Mouse (Mus musculus) thymus, adult 2 months (tissue): ENCODE data around the gene Aco1.

ENCODE experiments used
- CTCF ChIP-seq: fragments of 200-500 bp; IDR thresholded peaks from 2 replicates; pipeline ENCODE4 v1.5.1; 2012; ENCODE audit warnings: mild to moderate bottlenecking, control low read depth, low read length, moderate library complexity, borderline replicate concordance; ENCODE audit not compliant: control insufficient read depth, poor library complexity, insufficient read depth; ENCODE audit errors: extremely low read depth
- POLR2A ChIP-seq: fragments of 200-500 bp; IDR thresholded peaks from 2 replicates; pipeline ENCODE4 v1.6.1; 2012; ENCODE audit warnings: mild to moderate bottlenecking, low read length, control low read depth, moderate library complexity; ENCODE audit not compliant: control insufficient read depth, poor library complexity, insufficient read depth; ENCODE audit errors: extremely low read depth

- TF ChIP-seq CTCF, result no peak
- TF ChIP-seq POLR2A, result no peak
Measured at GRCm38 (mm10) chr4:40153500-40153899, 10.6 kb downstream of the Aco1 start.
